Mouse (Mus musculus) ovary, adult 2 months (tissue): Measurements from ENCODE around the gene Tbk1. TPM values are rescaled to one million over a fixed set of nuclear protein-coding genes. Genes with fewer than 3 reads are reported as not detected.

Experiments used
- polyA plus RNA-seq: library from polyadenylated mRNA; depleted of rRNA; stranded (reverse); fragments of >200 nt; gene quantifications from 2 replicates; pipeline ENCODE4 v1.2.3, GENCODE M21; 2012; rRNA removed

Gene Tbk1
- polyA plus RNA-seq = 5.7 and 7.2 TPM in 2 replicates

DNA sequence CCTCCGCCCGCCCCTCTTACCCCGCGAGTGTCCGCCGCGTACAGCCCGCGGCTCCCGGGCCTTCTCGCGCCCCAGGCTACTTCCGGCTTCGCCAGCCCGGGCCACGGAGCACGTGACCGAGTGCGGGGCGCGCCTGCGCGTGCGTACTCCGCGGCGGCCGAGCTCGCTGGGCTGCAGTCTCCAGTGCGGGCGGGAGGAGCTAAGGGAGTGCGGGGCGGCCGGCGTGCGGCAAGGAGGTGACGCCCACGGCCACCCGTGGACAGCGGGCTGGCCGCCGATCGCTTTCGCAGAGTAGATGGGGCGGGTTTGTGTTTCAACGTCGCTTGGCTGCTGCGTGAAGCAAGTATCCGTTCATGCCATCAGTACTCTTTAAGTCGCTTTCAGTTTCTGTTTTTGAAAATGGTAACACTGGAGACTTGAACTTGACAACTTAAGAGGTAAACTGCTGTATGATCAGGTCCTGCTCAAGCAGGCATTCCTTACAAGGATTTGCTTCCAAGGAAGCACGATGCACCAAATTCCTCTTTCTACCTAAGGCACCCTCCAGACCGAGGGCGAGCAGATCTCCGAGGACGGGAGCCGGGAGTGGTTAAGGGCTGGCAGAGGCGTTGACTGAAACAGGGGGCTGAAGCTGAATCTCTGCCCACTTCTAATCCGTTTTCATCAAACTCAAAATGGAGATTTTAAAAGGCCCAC is at the start of gene Tbk1:
Gene Tbk1 (minus strand): TSS at position 113 of the 696 bp plus-strand sequence.

GRCm38 (mm10) chr10:121626186-121626882 is 39.7 kb upstream of the Tbk1 start, which contains the start of gene Xpot:
Gene Xpot, minus strand, starts transcription at chr10:121626332.

Other genes with a start within 250 kb of the Tbk1 start
- gene Tbc1d30, start 235.5 kb downstream of the Tbk1 start, polyA plus RNA-seq = 3.1 and 3.3 TPM in 2 replicates
- 250 and 390 TPM in 2 replicates for gene Gns, start 221.7 kb downstream of the Tbk1 start, polyA plus RNA-seq
- gene Rassf3, start 110.4 kb downstream of the Tbk1 start, polyA plus RNA-seq = 28.0 and 33.2 TPM in 2 replicates
- 111 and 112 TPM in 2 replicates for gene Xpot, start 39.5 kb upstream of the Tbk1 start, polyA plus RNA-seq
- 0.19 and 0.39 TPM in 2 replicates for gene D930020B18Rik, start 54.8 kb upstream of the Tbk1 start, polyA plus RNA-seq
- 6.6 and 7.1 TPM in 2 replicates for gene BC048403, start 153.2 kb upstream of the Tbk1 start, polyA plus RNA-seq